Mouse (Mus musculus) hindbrain, embryonic 11.5 days (tissue): Measurements from ENCODE around the gene Pramef17. TPM values are rescaled to one million over a fixed set of nuclear protein-coding genes. Genes with fewer than 3 reads are reported as not detected.
"Not testable (repeated sequence)": the region's sequence is repeated elsewhere in the genome, so short reads cannot be mapped to it uniquely, and the experiment has no call there.

Experiments
- ATAC-seq: fragments of 200-750 bp; cut with Nextera tagmentation; 2 replicates; pipeline ENCODE4 v1.8.0; 2017; ENCODE audit warnings: mild to moderate bottlenecking, moderate TSS enrichment, moderate library complexity; ENCODE audit not compliant: low FRiP score
- DNase-seq: peaks from one replicate; pipeline ENCODE4 v3.0.0-alpha.2; 2015; ENCODE audit warnings: low spot score
- H3K27ac ChIP-seq: fragments of 300-500 bp; sonication (generic); 2 replicates; pipeline ENCODE4 v1.5.1; 2014; ENCODE audit warnings: mild to moderate bottlenecking, low read depth, low read length
- H3K27me3 ChIP-seq: fragments of 300-500 bp; sonication (generic); 2 replicates; pipeline ENCODE4 v1.6.1; 2014; ENCODE audit warnings: mild to moderate bottlenecking, low read length, moderate library complexity, mixed read lengths; ENCODE audit not compliant: control insufficient read depth, insufficient read depth
- H3K36me3 ChIP-seq: fragments of 300-500 bp; sonication (generic); 2 replicates; pipeline ENCODE4 v1.6.1; 2014; ENCODE audit warnings: mild to moderate bottlenecking, low read length, moderate library complexity, mixed read lengths; ENCODE audit not compliant: control insufficient read depth, insufficient read depth
- H3K4me1 ChIP-seq: fragments of 300-500 bp; sonication (generic); replicated peaks from 2 replicates; pipeline ENCODE4 v1.6.1; 2014; ENCODE audit warnings: low read length, mixed read lengths; ENCODE audit not compliant: control insufficient read depth, insufficient read depth
- H3K4me2 ChIP-seq: fragments of 300-500 bp; sonication (generic); replicated peaks from 2 replicates; pipeline ENCODE4 v1.6.1; 2014; ENCODE audit warnings: mild to moderate bottlenecking, low read depth, low read length
- H3K4me3 ChIP-seq: fragments of 300-500 bp; sonication (generic); 2 replicates; pipeline ENCODE4 v1.5.1; 2014; ENCODE audit warnings: low read depth, low read length
- H3K9ac ChIP-seq: fragments of 300-500 bp; sonication (generic); 2 replicates; pipeline ENCODE4 v1.6.1; 2014; ENCODE audit warnings: low read depth, low read length
- H3K9me3 ChIP-seq: fragments of 300-500 bp; sonication (generic); 2 replicates; pipeline ENCODE4 v1.6.1; 2016; ENCODE audit warnings: low read length; ENCODE audit not compliant: control insufficient read depth
- WGBS: fragments of 180-500 bp; shearing (Covaris S2); extraction: QIAGEN DNeasy Blood & Tissue Kit; methylation state at CpG from one replicate; pipeline ENCODE4 v1.1.7; 2014; 5-methylcytosine and 5-hydroxymethylcytosine counted together
- polyA plus RNA-seq: library from polyadenylated mRNA; unstranded; fragments of >200 nt; fragmentation: Nextera tagmentation; extraction: Ambion mirVana; gene quantifications from 2 replicates; pipeline ENCODE4 v1.2.1, GENCODE M21; 2014

Pramef17 gene
- polyA plus RNA-seq: not detected in 2 replicates

DNA sequence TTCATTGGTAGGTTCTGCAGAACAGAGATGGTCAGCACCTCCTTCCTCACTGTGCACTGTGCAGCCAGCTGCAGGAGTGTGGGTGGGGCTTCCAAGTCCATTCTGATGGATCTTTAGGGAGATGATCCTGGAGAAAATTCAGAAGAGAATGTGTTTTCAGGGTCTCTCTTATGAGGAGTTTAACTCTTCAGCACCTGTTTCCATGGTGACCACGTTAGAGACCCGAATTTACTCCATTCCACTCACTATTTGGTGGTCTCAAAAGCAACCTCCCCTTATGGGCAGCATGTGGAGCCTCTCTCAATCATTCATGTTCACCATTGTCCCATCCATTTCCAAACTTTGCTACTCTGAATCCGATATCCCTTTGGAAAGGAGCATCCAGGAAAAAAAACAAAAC lies at the start of gene Pramef17:
TSS of gene Pramef17 (minus strand) at position 101 of the 400 bp plus-strand sequence.
- H3K4me2 ChIP-seq, H3K9me3 ChIP-seq, H3K27me3 ChIP-seq, H3K9ac ChIP-seq, ATAC-seq, H3K4me3 ChIP-seq, H3K27ac ChIP-seq, H3K4me1 ChIP-seq, DNase-seq, H3K36me3 ChIP-seq: not testable (repeated sequence)
- 66% methylated on average over 3 of the region's 3 CpGs for WGBS

DNA sequence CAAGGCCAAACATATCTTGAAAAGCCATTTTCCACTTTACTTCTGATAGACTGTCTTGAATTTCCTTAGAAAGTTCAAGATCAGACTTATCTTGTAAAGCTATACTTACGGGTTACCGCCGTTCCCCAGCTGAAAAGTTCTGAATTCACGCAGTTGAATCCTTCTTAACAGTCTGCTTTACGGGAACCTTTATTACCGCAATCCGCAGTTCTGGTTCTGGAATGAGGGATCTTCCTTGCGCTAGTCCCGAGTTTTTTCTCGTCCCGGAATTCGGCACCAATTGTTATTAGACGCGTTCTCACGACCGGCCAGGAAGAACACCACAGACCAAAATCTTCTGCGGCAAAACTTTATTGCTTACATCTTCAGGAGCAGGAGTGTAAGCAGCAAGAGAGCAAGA lies 6.0 kb downstream of the Pramef17 start:
- DNase-seq, H3K4me1 ChIP-seq, H3K27ac ChIP-seq, H3K9me3 ChIP-seq, H3K4me2 ChIP-seq, H3K4me3 ChIP-seq, H3K9ac ChIP-seq, H3K36me3 ChIP-seq, ATAC-seq, H3K27me3 ChIP-seq: not testable (repeated sequence)
- WGBS: 95% methylated on average over 12 of the region's 17 CpGs

DNA sequence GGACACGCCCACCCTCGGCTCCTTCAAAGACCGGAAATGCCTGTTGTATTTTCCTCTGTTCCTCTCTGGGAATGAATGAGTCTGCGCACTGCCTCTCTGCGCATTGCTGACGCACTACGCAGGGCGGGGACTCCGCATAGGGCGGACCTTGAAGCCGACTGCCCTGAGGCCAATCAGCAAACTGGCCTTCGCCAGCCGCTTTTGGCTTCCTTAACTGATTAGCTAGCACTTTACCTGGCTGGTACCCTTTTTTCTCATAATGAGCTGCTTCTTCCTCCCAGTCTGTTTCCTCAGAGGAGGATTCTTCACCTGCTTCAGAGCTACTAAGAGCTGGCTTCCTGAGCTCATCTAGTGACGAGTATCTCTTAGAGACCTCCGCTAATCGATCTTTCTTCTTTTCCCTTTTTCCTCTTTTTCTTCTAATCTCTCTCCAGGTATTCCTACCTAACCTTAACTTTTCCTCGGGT lies 6.7 kb downstream of the Pramef17 start:
- H3K27me3 ChIP-seq, H3K9ac ChIP-seq, ATAC-seq, H3K27ac ChIP-seq, DNase-seq, H3K4me1 ChIP-seq, H3K4me3 ChIP-seq, H3K36me3 ChIP-seq, H3K9me3 ChIP-seq, H3K4me2 ChIP-seq: not testable (repeated sequence)
- 93% methylated on average over 5 of the region's 17 CpGs for WGBS

DNA sequence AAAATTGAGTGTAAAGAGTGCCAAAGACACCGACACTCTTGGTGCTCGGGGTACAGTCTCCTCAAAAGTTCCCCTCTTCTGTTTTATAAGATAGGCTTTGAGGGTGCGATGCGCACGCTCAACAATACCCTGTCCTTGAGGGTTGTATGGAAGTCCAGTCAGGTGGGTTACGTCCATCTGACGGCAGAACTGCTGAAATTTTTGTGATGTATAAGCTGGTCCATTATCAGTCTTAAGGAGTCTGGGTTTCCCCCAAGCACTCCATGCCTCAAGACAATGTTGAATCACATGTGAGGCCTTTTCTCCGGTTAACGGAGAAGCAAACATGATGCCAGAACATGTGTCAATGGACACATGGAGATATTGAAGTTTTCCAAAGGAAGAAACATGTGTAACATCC lies 8.4 kb downstream of the Pramef17 start:
- H3K36me3 ChIP-seq, DNase-seq, H3K9me3 ChIP-seq, H3K4me1 ChIP-seq, H3K27me3 ChIP-seq, H3K9ac ChIP-seq, H3K4me2 ChIP-seq, ATAC-seq, H3K27ac ChIP-seq, H3K4me3 ChIP-seq: not testable (repeated sequence)
- WGBS: 81% methylated on average over 2 of the region's 9 CpGs

DNA sequence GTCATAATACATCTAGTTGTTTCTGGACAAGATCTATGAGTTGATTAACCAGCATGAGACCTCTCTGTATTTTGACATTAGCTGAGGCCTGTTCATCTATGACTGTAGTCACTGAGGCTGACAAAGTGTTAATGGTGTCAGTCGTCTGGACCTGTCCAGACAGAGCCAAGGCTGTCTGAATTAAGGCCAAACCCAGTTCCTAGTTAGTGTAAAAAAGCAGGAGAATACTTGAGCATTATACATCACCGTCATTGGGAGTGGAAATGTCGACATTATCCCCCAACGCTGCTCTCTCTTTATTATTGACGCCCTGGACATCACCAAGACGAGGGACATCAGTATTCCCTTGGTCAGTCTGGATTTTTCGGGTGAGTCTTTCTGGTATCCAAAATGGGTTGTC lies 9.0 kb downstream of the Pramef17 start:
- no CpG with 5 or more reads among the region's 7 CpGs for WGBS

DNA sequence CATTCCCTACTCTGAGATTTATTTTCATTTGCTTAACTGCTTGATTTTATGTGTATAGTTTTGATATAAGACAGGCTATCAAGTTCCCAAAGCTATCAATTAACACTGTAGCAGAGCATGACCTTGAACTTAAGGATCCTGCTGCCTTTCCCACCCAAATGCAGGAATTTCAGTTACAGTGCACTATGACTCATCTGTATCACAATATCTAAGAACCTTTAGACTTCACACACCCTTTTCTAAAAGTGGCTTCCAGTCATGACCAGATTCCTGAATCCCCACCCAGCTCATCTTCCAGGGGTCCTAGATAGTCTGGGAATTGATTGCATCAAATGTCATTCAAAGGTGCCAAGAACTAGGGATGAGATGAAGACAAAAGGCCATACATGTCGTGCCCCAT lies 10.7 kb downstream of the Pramef17 start:
- H3K4me1 ChIP-seq, H3K4me2 ChIP-seq, H3K36me3 ChIP-seq, H3K27me3 ChIP-seq, ATAC-seq, H3K27ac ChIP-seq, H3K9ac ChIP-seq, H3K4me3 ChIP-seq, DNase-seq, H3K9me3 ChIP-seq: not testable (repeated sequence)
- no CpG with 5 or more reads among the region's 1 CpGs for WGBS

More for the DNA sequence above, 9.0 kb downstream of the Pramef17 start:
- not testable (repeated sequence) for H3K27ac ChIP-seq, H3K4me3 ChIP-seq, H3K9ac ChIP-seq, H3K9me3 ChIP-seq, H3K36me3 ChIP-seq, H3K27me3 ChIP-seq, H3K4me1 ChIP-seq, ATAC-seq, H3K4me2 ChIP-seq, DNase-seq

DNA sequence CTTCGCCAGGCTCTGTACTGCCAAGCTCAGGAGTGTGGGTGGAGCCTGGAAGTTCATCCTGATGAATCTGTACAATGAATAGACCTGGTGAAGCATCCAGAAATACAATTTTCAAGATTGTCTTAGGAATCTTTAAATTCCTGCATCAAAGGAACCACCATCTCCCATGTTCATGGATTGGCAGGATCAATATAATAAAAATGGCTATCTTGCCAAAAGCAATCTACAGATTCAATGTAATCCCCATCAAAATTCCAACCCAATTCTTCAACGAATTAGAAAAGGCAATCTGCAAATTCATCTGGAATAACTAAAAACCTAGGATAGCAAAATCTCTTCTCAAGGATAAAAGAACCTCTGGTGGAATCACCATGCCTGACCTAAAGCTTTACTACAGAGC lies 27.3 kb downstream of the Pramef17 start, which contains the start of gene Gm13101:
TSS of gene Gm13101 (minus strand) at position 101 of the 400 bp plus-strand sequence.
- not testable (repeated sequence) for DNase-seq, H3K4me1 ChIP-seq, H3K9ac ChIP-seq, H3K9me3 ChIP-seq, ATAC-seq, H3K27me3 ChIP-seq, H3K4me3 ChIP-seq, H3K36me3 ChIP-seq, H3K27ac ChIP-seq, H3K4me2 ChIP-seq
- 73% methylated on average over 1 of the region's 2 CpGs for WGBS

DNA sequence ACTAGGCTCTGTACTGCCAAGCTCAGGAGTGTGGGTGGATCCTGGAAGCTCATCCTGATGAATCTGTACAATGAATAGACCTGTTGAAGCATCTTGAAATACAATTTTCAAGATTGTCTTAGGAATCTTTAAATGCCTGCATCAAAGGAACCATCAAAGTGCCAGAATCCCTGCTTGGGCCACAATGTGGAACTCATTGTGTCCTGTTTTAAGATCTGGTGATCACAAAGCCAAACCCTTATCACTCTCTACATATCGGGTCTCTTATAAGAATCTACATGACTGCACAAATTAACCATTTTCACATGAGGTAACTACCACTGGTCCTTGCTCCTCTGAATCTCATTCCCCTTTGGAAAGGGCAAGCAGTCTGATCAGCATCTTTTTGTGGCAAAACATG lies 43.3 kb downstream of the Pramef17 start, which contains the start of gene Pramef25:
TSS of gene Pramef25 (minus strand) at position 101 of the 400 bp plus-strand sequence.
- H3K4me1 ChIP-seq, H3K9ac ChIP-seq, H3K27ac ChIP-seq, DNase-seq, H3K9me3 ChIP-seq, ATAC-seq, H3K4me3 ChIP-seq, H3K27me3 ChIP-seq, H3K4me2 ChIP-seq, H3K36me3 ChIP-seq: not testable (repeated sequence)
- 90% methylated on average over 1 of the region's 1 CpGs for WGBS
